ENCODE assay signal across 8 mouse cellular contexts in the genomic region with DNA sequence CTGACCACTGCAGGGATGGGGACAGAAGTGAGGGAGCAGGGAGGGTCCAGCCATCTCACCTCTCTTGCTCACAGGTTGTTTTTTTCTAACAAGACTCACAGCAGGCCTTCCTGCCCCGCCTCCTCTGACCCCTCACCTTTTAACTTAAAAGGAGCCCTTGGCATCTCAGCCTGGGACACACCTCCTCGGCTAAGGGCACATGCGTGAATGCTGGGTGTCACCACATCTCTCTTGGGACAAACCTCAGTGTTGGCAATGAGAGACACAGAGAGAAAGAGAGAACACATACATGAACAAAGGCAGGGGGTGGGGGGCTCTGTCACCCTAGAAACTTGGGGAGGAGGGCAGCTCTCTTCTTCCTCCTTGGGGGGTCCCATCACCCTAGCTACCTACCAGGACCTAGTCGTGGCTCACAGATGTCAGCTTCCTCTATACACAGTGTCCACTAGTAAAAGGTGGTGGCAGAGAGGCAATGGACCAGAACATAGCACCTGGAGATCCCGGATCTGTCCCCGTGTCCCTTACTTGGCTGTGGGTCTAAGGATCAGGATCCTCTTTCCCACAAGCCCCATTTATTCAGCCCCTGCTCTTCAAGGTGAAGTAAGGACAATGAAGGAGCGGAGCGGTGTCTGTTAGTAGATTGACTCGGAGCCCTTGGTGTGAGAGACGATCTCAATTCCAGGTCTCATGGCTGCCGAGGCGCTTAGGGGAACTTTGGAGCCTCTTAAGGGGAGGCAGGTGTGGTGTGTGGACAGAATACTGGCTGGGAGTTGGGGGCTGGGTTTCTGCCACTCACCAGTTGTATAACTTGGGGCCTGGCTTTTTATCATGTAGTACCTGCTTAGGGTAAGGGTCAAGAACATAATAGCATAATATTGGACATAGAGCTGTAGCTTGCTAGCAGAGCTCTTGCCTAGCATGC. TPM values are rescaled to one million over a fixed set of nuclear protein-coding genes. Genes with fewer than 3 reads are reported as not detected.
DNase-seq lines count a peak whose midpoint lies in the region; ATAC-seq and TF ChIP-seq lines count a peak whose summit lies in the region.

No protein-coding gene starts in this region.

- H3K27ac ChIP-seq in ES-Bruce4 (ENCODE audit: insufficient read depth, low read length): no peak overlapping the region
- peak overlapping the region; percentile 45 for H3K27ac ChIP-seq in liver, embryonic 14.5 days

- intact Hi-C loops in heart, postnatal 10 days (cut with DNase I): loop anchor here (2.0 kb wide), 1 partner anchor 25 kb away; no protein-coding TSS in a partner anchor

- peak; percentile 59; the same call in 1 of the 2 replicates for TF ChIP-seq EP300 in ES-Bruce4 (IDR thresholded peaks at IDR 0.05; ENCODE audit: insufficient read depth, low read depth, low read length)
- no peak for TF ChIP-seq EP300 in liver, embryonic 14.5 days (IDR thresholded peaks at IDR 0.05; ENCODE audit: low read depth)

- H3K27me3 ChIP-seq in ES-Bruce4 (ENCODE audit: control insufficient read depth, insufficient read depth, low read length, poor library complexity, severe bottlenecking): no peaks in the 10 kb centered on the region
- H3K27me3 ChIP-seq in liver, embryonic 14.5 days (ENCODE audit: control insufficient read depth, insufficient read depth, low read length): no peaks in the 10 kb centered on the region

- no peak for ATAC-seq in liver, embryonic 14.5 days (ENCODE audit: insufficient read depth)

- peak overlapping the region; percentile 66 for H3K4me2 ChIP-seq in liver, embryonic 14.5 days (ENCODE audit: low read depth)

- H3K4me3 ChIP-seq in ES-Bruce4 (ENCODE audit: low read depth, low read length): no peak overlapping the region
- H3K4me3 ChIP-seq in liver, embryonic 14.5 days (ENCODE audit: insufficient read depth in 1 of 2, low read depth in 2 of 2, low read length in 2 of 2): no peak overlapping the region

- H3K4me1 ChIP-seq in ES-Bruce4 (ENCODE audit: control insufficient read depth, insufficient read depth, low read length): peaks cover 31% of the 10 kb centered on the region
- H3K4me1 ChIP-seq in liver, embryonic 14.5 days (replicated peaks; ENCODE audit: control insufficient read depth in 2 of 2, insufficient read depth in 2 of 2, low read length in 1 of 2): peaks cover 60 to 80% of the 10 kb centered on the region in 2 experiments

- no peak overlapping the region for H3K9ac ChIP-seq in ES-Bruce4 (ENCODE audit: low read depth, poor library complexity, severe bottlenecking)
- H3K9ac ChIP-seq in liver, embryonic 14.5 days (replicated peaks): peak overlapping the region; percentile 19

- no peak for TF ChIP-seq CTCF in ES-Bruce4 (IDR thresholded peaks at IDR 0.05; ENCODE audit: low read depth, low read length)
- no peak for TF ChIP-seq CTCF in liver, embryonic 14.5 days (IDR thresholded peaks at IDR 0.05; ENCODE audit: low read depth)

- WGBS in liver, embryonic 14.5 days (ENCODE audit: insufficient replicate concordance): 60% methylated on average over 12 of the region's 12 CpGs

- peak; percentile 65 for DNase-seq in cerebellum, adult 11-12 months
- no peak for DNase-seq in cerebellum, postnatal 4 days (ENCODE audit: low spot score in 2 of 2)
- DNase-seq in heart, postnatal 10 days: peak; percentile 19 to 20
- DNase-seq in liver, embryonic 14.5 days (ENCODE audit: low read depth in 3 of 3, low spot score in 3 of 3): no peak
- DNase-seq in ovary, postnatal 36 days (ENCODE audit: low spot score): no peak
- no peak for DNase-seq in layer of hippocampus, postnatal 25 days (ENCODE audit: extremely low spot score in 1 of 2, low spot score in 1 of 2)
- no peak for DNase-seq in urinary bladder, postnatal 4 days (ENCODE audit: low spot score in 2 of 2)

- no peaks in the 10 kb centered on the region for H3K9me3 ChIP-seq in ES-Bruce4 (replicated peaks; ENCODE audit: control insufficient read depth, insufficient read depth, low read length, poor library complexity, severe bottlenecking)
- H3K9me3 ChIP-seq in liver, embryonic 14.5 days (ENCODE audit: control insufficient read depth, low read length): no peaks in the 10 kb centered on the region

- TF ChIP-seq POLR2A in ES-Bruce4 (IDR thresholded peaks at IDR 0.05; ENCODE audit: insufficient read depth, low read length): no peak

- H3K36me3 ChIP-seq in ES-Bruce4 (ENCODE audit: control insufficient read depth, insufficient read depth, low read length, poor library complexity, severe bottlenecking): no peaks in the 10 kb centered on the region
- H3K36me3 ChIP-seq in liver, embryonic 14.5 days (replicated peaks; ENCODE audit: control insufficient read depth, insufficient read depth, low read depth): no peaks in the 10 kb centered on the region

RNA-seq across cellular contexts. Expression of a gene that starts 5.8 kb away (rescaled TPM):
- 20.7 and 24.6 TPM in 2 replicates for polyA plus RNA-seq in ES-Bruce4 (2011; ENCODE audit: insufficient read depth, insufficient read length, low read depth, missing spikeins)
- total RNA-seq in heart, postnatal 10 days (2021): 100 to 1,000 TPM; 172 to 190 TPM
- polyA plus RNA-seq in liver, embryonic 14.5 days (2012; rRNA removed): 14.6 and 15.6 TPM in 2 replicates
- polyA plus RNA-seq in liver, embryonic 14.5 days (2014; fragmentation: Nextera tagmentation; extraction: Ambion mirVana): 8.3 and 10.0 TPM in 2 replicates
- total RNA-seq in layer of hippocampus, postnatal 25 days (2021): 1,000 to 10,000 TPM; 1,027 to 1,094 TPM

RNA-seq across cellular contexts. Expression of a gene that starts 17.0 kb away (rescaled TPM):
- 83.5 and 85.8 TPM in 2 replicates for polyA plus RNA-seq in ES-Bruce4 (2011; ENCODE audit: insufficient read depth, insufficient read length, low read depth, missing spikeins)
- total RNA-seq in heart, postnatal 10 days (2021): 10 to 100 TPM; 44.9 to 52.1 TPM
- 25.0 and 29.6 TPM in 2 replicates for polyA plus RNA-seq in liver, embryonic 14.5 days (2012; rRNA removed)
- polyA plus RNA-seq in liver, embryonic 14.5 days (2014; fragmentation: Nextera tagmentation; extraction: Ambion mirVana): 21.3 and 25.6 TPM in 2 replicates
- 100 to 1,000 TPM; 118 to 130 TPM for total RNA-seq in layer of hippocampus, postnatal 25 days (2021)

RNA-seq across cellular contexts. Expression of a gene that starts 28.9 kb away (rescaled TPM):
- 7.4 and 7.5 TPM in 2 replicates for polyA plus RNA-seq in ES-Bruce4 (2011; ENCODE audit: insufficient read depth, insufficient read length, low read depth, missing spikeins)
- total RNA-seq in heart, postnatal 10 days (2021): 10 to 100 TPM; 31.1 to 32.7 TPM
- polyA plus RNA-seq in liver, embryonic 14.5 days (2012; rRNA removed): 0.54 and 0.65 TPM in 2 replicates
- polyA plus RNA-seq in liver, embryonic 14.5 days (2014; fragmentation: Nextera tagmentation; extraction: Ambion mirVana): 0.56 and 0.58 TPM in 2 replicates
- 10 to 100 TPM; 78.1 to 92.2 TPM for total RNA-seq in layer of hippocampus, postnatal 25 days (2021)

RNA-seq across cellular contexts. Expression of a gene that starts 45.1 kb away (rescaled TPM):
- polyA plus RNA-seq in ES-Bruce4 (2011; ENCODE audit: insufficient read depth, insufficient read length, low read depth, missing spikeins): not detected in 2 replicates
- not detected for total RNA-seq in heart, postnatal 10 days (2021)
- polyA plus RNA-seq in liver, embryonic 14.5 days (2012; rRNA removed): not detected in 2 replicates
- polyA plus RNA-seq in liver, embryonic 14.5 days (2014; fragmentation: Nextera tagmentation; extraction: Ambion mirVana): not detected in 2 replicates
- not detected for total RNA-seq in layer of hippocampus, postnatal 25 days (2021)

RNA-seq across cellular contexts. Expression of a gene that starts 49.1 kb away (rescaled TPM):
- 68.7 and 69.1 TPM in 2 replicates for polyA plus RNA-seq in ES-Bruce4 (2011; ENCODE audit: insufficient read depth, insufficient read length, low read depth, missing spikeins)
- 10 to 100 TPM; 70.3 to 83.4 TPM for total RNA-seq in heart, postnatal 10 days (2021)
- polyA plus RNA-seq in liver, embryonic 14.5 days (2012; rRNA removed): 11.5 and 15.8 TPM in 2 replicates
- polyA plus RNA-seq in liver, embryonic 14.5 days (2014; fragmentation: Nextera tagmentation; extraction: Ambion mirVana): 4.5 and 4.9 TPM in 2 replicates
- 100 to 1,000 TPM; 170 to 176 TPM for total RNA-seq in layer of hippocampus, postnatal 25 days (2021)

Comparison
In these comparisons a context has a peak if more than half of its experiments do, and no peak if none do; other contexts are left out.
1. DNase-seq: peak in cerebellum, adult 11-12 months (single experiment) and heart, postnatal 10 days (2 of 2); none in cerebellum, postnatal 4 days (0 of 2), liver, embryonic 14.5 days (0 of 3), ovary, postnatal 36 days (single experiment), layer of hippocampus, postnatal 25 days (0 of 2) and urinary bladder, postnatal 4 days (0 of 2).
2. RNA of a gene that starts 5.8 kb away (total RNA-seq): 1,027 to 1,094 TPM in layer of hippocampus, postnatal 25 days; 172 to 190 TPM in heart, postnatal 10 days; every median in the first group is over 4 times any median in the second.